Mouse (Mus musculus): ENCODE measurements around the gene Mcrip1. TPM values are rescaled to one million over a fixed set of nuclear protein-coding genes. Genes with fewer than 3 reads are reported as not detected.
A peak's percentile ranks its signal among the peaks of the same experiment; 100 is the strongest.

Gene Mcrip1
- polyA plus RNA-seq, 1 experiment from 2014 or later = 236 TPM

DNA sequence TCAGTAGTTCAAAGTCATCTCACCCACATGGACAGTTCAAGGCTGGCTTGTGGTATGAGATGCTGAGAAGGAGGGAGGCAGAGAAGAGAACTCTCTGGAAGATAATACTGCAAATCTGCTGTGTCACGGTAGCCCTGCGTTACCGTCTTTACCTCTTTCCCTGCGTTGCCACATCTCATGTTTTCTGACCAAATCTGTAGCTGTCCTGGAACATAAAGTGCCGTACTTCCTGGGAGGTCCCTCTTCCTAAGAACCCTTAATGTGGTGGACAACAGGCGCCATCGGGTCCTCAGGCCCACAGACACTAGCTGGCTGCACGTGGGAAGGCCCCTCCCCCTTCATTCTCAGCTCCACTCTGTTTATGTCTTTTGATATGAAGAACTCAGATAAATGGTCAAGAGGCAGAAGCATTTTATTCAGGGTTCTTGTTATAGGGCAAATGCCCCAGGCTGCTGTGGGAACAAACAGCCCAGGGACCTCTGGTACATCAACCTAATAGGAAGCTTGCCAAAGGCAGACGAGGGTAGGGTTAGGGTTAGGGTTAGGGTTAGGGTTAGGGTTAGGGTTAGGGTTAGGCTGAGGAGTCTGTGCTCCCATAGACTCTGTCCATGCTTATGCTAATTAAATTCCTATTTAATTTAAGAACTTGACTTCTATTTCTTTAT lies 21.7 kb downstream of the Mcrip1 start:
- ATAC-seq (ENCODE audit: low FRiP score, low TSS enrichment) = no peak
- no peak overlapping the region for H3K27ac ChIP-seq (ENCODE audit: low read depth, low read length)
- 79% methylated on average over 9 of the region's 9 CpGs for WGBS
- no peak overlapping the region for H3K4me2 ChIP-seq (replicated peaks; ENCODE audit: low read depth, low read length)
- 0 out of 2 replicates have a peak, but pooled peaks cover 8% of the 10 kb centered on the region for H3K4me1 ChIP-seq (ENCODE audit: control insufficient read depth, insufficient read depth, low read length)
- H3K9ac ChIP-seq (ENCODE audit: low read depth, low read length) = no peak overlapping the region
- no peaks in the 10 kb centered on the region for H3K9me3 ChIP-seq (ENCODE audit: control insufficient read depth, low read length)
- no peaks in the 10 kb centered on the region for H3K36me3 ChIP-seq (ENCODE audit: control insufficient read depth, insufficient read depth, low read length)
- H3K27me3 ChIP-seq (ENCODE audit: control insufficient read depth, insufficient read depth, low read length) = peaks cover 42% of the 10 kb centered on the region
- no peak overlapping the region for H3K4me3 ChIP-seq (ENCODE audit: low read length)

DNA sequence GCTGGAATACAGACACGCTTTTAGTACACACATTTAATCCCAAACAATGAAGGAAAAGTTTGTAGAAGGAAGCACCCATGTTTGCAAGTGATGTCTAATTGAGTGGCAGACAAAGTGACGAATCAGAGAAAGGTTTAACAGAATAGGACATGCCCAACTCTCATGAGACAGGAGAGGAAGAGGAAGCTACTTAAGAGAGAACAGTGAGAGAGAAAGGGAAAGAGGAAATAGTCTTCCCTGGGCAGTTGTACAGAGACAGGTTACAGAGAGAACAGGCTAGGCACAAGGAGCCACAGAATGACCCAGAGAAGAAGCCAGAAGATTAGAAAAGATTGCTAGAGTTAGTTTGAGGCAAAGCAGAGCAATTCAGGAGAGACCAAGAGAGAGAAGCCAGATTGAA lies 23.6 kb downstream of the Mcrip1 start:
- Histone ChIP-seq H3K4me3 (ENCODE audit: low read length) (no peak overlapping the region), H3K9me3 (ENCODE audit: control insufficient read depth, low read length) (no peaks in the 10 kb centered on the region), H3K4me2 (replicated peaks; ENCODE audit: low read depth, low read length) (no peak overlapping the region), H3K9ac (ENCODE audit: low read depth, low read length) (no peak overlapping the region), H3K27me3 (ENCODE audit: control insufficient read depth, insufficient read depth, low read length) (peaks cover 24% of the 10 kb centered on the region), H3K4me1 (ENCODE audit: control insufficient read depth, insufficient read depth, low read length) (0 out of 2 replicates have a peak, but pooled peaks cover 6% of the 10 kb centered on the region), H3K27ac (ENCODE audit: low read depth, low read length) (no peak overlapping the region), H3K36me3 (ENCODE audit: control insufficient read depth, insufficient read depth, low read length) (no peaks in the 10 kb centered on the region)
- ATAC-seq (ENCODE audit: low FRiP score, low TSS enrichment) = no peak
- WGBS = 78% methylated on average over 2 of the region's 2 CpGs

DNA sequence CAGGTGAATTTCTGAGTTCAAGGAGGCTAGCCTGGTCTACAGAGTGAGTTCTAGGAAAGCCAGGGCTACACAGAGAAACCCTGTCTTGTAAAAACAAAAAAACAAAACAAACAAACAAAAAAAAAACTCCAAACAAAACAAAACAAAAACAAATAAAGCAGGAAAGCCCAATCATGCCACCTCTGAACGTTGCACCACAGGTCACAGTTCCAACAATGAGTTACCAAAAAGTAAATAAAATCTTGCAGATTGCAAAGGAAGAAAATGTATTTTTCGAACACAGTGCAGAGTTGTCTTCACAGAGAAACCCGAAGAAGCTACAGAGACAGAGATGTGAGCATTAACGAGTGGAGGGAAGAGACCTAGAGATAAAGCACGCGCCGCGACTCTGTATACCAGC lies 26.9 kb downstream of the Mcrip1 start:
- Histone ChIP-seq H3K4me2 (replicated peaks; ENCODE audit: low read depth, low read length) (no peak overlapping the region), H3K27ac (ENCODE audit: low read depth, low read length) (no peak overlapping the region), H3K36me3 (ENCODE audit: control insufficient read depth, insufficient read depth, low read length) (no peaks in the 10 kb centered on the region), H3K9me3 (ENCODE audit: control insufficient read depth, low read length) (no peaks in the 10 kb centered on the region), H3K9ac (ENCODE audit: low read depth, low read length) (no peak overlapping the region), H3K4me3 (ENCODE audit: low read length) (no peak overlapping the region), H3K4me1 (ENCODE audit: control insufficient read depth, insufficient read depth, low read length) (no peaks in the 10 kb centered on the region), H3K27me3 (ENCODE audit: control insufficient read depth, insufficient read depth, low read length) (no peaks in the 10 kb centered on the region; the same call in 1 of the 2 replicates)
- ATAC-seq (ENCODE audit: low FRiP score, low TSS enrichment) = no peak
- 89% methylated on average over 8 of the region's 8 CpGs for WGBS

DNA sequence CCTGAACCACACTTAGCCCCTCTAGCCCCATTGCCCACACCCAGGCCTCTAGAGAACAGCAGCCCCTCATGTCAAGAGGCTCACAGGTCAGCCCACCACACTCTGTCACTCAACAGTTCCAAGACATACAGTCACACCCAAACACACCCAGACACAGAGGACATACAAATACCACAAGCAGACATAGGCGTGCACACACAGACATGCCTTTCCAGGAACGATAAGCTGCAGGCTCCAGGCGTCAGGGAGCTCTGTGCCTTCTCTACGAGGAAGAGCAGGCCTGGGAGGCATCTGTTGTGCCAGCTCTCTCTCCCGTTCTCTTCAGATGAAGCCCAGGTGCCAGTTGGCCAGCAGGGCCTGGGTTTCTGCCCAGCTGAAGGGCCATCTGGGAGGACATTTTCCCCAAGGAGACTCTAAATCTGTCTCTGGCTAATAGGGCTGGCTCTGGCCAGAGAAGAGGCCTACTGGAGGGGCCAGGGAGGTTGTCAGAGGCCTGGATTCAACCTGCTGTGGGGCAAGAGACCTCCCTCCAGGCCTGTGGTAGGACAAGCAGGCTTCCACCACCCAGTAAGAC lies 28.5 kb downstream of the Mcrip1 start:
- no peak overlapping the region for H3K4me3 ChIP-seq (ENCODE audit: low read length)
- no peaks in the 10 kb centered on the region for H3K36me3 ChIP-seq (ENCODE audit: control insufficient read depth, insufficient read depth, low read length)
- WGBS = 78% methylated on average over 5 of the region's 5 CpGs
- no peaks in the 10 kb centered on the region for H3K9me3 ChIP-seq (ENCODE audit: control insufficient read depth, low read length)
- H3K4me1 ChIP-seq (ENCODE audit: control insufficient read depth, insufficient read depth, low read length) = no peaks in the 10 kb centered on the region
- H3K9ac ChIP-seq (ENCODE audit: low read depth, low read length) = no peak overlapping the region
- no peak overlapping the region for H3K4me2 ChIP-seq (replicated peaks; ENCODE audit: low read depth, low read length)
- no peak overlapping the region for H3K27ac ChIP-seq (ENCODE audit: low read depth, low read length)
- no peak for ATAC-seq (ENCODE audit: low FRiP score, low TSS enrichment)
- no peaks in the 10 kb centered on the region for H3K27me3 ChIP-seq (ENCODE audit: control insufficient read depth, insufficient read depth, low read length)

DNA sequence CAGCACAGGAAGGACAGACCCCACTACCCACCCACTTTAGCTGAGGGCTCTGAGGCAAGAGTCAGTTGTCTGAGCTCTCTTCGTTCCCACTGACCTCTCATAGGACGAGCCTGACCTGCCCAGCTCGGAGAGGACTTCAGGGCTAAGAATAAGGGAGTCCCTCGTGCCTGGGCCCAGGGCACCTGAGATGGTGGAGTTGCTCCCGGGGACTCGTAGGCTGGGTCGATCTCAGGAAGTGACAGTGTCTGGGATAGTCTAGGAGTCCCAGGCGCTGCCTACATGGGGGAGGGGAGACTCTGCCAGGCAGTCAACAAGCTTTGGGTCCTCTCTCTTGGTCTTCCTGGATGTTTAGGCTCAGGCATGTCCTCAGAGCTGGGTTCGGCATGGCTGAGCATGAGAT lies 29.0 kb downstream of the Mcrip1 start:
- Histone ChIP-seq H3K4me2 (replicated peaks; ENCODE audit: low read depth, low read length) (no peak overlapping the region), H3K4me1 (ENCODE audit: control insufficient read depth, insufficient read depth, low read length) (no peaks in the 10 kb centered on the region), H3K9me3 (ENCODE audit: control insufficient read depth, low read length) (no peaks in the 10 kb centered on the region), H3K4me3 (ENCODE audit: low read length) (no peak overlapping the region), H3K27ac (ENCODE audit: low read depth, low read length) (no peak overlapping the region), H3K9ac (ENCODE audit: low read depth, low read length) (no peak overlapping the region), H3K27me3 (ENCODE audit: control insufficient read depth, insufficient read depth, low read length) (no peaks in the 10 kb centered on the region), H3K36me3 (ENCODE audit: control insufficient read depth, insufficient read depth, low read length) (no peaks in the 10 kb centered on the region)
- 72% methylated on average over 9 of the region's 9 CpGs for WGBS
- ATAC-seq (ENCODE audit: low FRiP score, low TSS enrichment) = no peak

DNA sequence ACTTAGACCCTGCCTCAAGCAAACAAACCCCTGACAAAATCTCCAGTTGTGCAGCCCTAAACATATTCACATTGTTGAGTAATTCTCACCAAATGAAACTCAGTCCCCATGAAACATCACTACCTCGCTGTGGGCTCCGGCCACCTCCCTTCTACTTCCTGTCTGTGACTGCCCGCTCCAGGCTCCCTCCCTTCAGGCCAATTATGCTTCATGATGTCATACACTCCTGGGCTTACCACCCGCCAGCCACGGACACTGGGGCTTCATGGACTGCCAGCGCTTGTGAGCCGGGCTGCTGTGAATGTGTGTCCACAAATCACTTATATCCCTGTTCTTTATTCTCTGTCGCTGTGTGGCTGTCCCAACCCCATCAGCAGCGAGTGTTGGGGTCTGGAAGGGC lies 29.8 kb downstream of the Mcrip1 start:
- Histone ChIP-seq H3K4me3 (ENCODE audit: low read length) (no peak overlapping the region), H3K9me3 (ENCODE audit: control insufficient read depth, low read length) (no peaks in the 10 kb centered on the region), H3K4me1 (ENCODE audit: control insufficient read depth, insufficient read depth, low read length) (no peaks in the 10 kb centered on the region), H3K36me3 (ENCODE audit: control insufficient read depth, insufficient read depth, low read length) (no peaks in the 10 kb centered on the region), H3K4me2 (replicated peaks; ENCODE audit: low read depth, low read length) (no peak overlapping the region; the same call in 1 of the 2 replicates), H3K27me3 (ENCODE audit: control insufficient read depth, insufficient read depth, low read length) (no peaks in the 10 kb centered on the region), H3K27ac (ENCODE audit: low read depth, low read length) (no peak overlapping the region), H3K9ac (ENCODE audit: low read depth, low read length) (no peak overlapping the region; the same call in 1 of the 2 replicates)
- 34% methylated on average over 9 of the region's 9 CpGs for WGBS
- ATAC-seq (ENCODE audit: low FRiP score, low TSS enrichment) = peak; percentile 15; the same call in 1 of the 2 replicates

DNA sequence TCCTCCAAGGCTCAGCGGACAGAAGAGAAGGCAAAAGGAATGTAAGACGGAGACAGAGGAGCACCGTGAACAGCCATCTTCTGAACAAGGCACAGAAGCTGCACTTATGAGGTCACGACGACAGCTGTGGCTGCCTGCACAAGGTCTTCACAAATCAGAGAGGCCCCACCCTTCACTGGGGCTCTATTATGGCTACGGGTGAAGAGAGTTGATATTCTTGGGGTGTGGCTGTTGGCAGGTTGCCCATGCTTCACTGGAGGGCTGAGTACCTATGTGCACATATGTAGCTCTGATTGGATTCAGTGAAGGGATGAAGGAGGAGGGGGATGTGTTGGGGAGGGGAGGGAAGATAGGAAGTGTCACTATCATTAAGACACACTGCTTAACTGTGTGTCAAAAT lies 31.0 kb downstream of the Mcrip1 start:
- no peak for ATAC-seq (ENCODE audit: low FRiP score, low TSS enrichment)
- Histone ChIP-seq H3K4me3 (ENCODE audit: low read length) (no peak overlapping the region), H3K27me3 (ENCODE audit: control insufficient read depth, insufficient read depth, low read length) (no peaks in the 10 kb centered on the region), H3K36me3 (ENCODE audit: control insufficient read depth, insufficient read depth, low read length) (no peaks in the 10 kb centered on the region), H3K4me2 (replicated peaks; ENCODE audit: low read depth, low read length) (no peak overlapping the region), H3K9ac (ENCODE audit: low read depth, low read length) (no peak overlapping the region), H3K9me3 (ENCODE audit: control insufficient read depth, low read length) (no peaks in the 10 kb centered on the region), H3K27ac (ENCODE audit: low read depth, low read length) (no peak overlapping the region), H3K4me1 (ENCODE audit: control insufficient read depth, insufficient read depth, low read length) (no peaks in the 10 kb centered on the region)
- WGBS = 70% methylated on average over 6 of the region's 6 CpGs

DNA sequence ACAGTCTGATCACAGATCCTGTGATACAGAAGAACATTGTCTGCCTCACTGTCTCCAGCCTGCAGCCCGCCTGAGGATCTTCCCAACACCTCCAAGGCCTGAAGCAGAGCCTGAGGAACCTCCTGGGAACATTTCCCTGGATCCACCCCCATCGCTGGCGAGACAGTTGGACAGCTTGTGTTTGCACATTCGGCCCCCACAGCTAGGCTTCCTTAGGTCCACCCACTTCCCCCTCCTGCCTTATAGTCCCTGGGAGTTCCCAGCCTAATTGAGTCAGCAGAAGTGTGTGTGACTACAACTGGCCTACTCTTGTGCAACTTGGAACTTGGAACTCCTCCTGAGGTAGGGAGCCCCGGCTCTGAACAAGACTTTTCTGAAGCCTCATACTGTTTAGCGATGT lies 31.5 kb downstream of the Mcrip1 start:
- Histone ChIP-seq H3K4me3 (ENCODE audit: low read length) (no peak overlapping the region), H3K9ac (ENCODE audit: low read depth, low read length) (no peak overlapping the region), H3K27me3 (ENCODE audit: control insufficient read depth, insufficient read depth, low read length) (no peaks in the 10 kb centered on the region), H3K4me1 (ENCODE audit: control insufficient read depth, insufficient read depth, low read length) (no peaks in the 10 kb centered on the region), H3K4me2 (replicated peaks; ENCODE audit: low read depth, low read length) (no peak overlapping the region), H3K36me3 (ENCODE audit: control insufficient read depth, insufficient read depth, low read length) (no peaks in the 10 kb centered on the region), H3K9me3 (ENCODE audit: control insufficient read depth, low read length) (no peaks in the 10 kb centered on the region), H3K27ac (ENCODE audit: low read depth, low read length) (no peak overlapping the region)
- 54% methylated on average over 6 of the region's 6 CpGs for WGBS
- no peak for ATAC-seq (ENCODE audit: low FRiP score, low TSS enrichment)

DNA sequence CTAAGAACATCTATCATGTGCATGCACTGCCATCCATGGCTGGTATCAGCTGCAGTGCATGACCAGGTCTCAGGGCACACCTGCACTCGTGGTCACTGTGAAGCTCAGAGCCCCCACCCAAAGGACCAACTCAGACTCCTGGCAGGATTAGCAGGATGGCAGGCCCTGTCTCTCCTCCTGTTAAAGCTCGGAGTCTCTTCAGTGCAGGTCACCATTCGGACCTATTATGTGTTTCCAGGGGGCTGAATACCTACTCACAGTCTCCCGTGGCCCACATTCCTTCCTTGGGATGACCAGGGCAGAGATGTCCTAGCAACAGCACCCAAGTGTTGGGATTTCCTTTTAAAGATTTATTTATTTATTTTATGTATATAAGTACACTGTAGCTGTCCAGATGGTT lies 32.4 kb downstream of the Mcrip1 start:
- Histone ChIP-seq H3K4me2 (replicated peaks; ENCODE audit: low read depth, low read length) (no peak overlapping the region), H3K36me3 (ENCODE audit: control insufficient read depth, insufficient read depth, low read length) (no peaks in the 10 kb centered on the region), H3K27me3 (ENCODE audit: control insufficient read depth, insufficient read depth, low read length) (no peaks in the 10 kb centered on the region), H3K9ac (ENCODE audit: low read depth, low read length) (no peak overlapping the region), H3K9me3 (ENCODE audit: control insufficient read depth, low read length) (no peaks in the 10 kb centered on the region), H3K4me3 (ENCODE audit: low read length) (no peak overlapping the region), H3K4me1 (ENCODE audit: control insufficient read depth, insufficient read depth, low read length) (no peaks in the 10 kb centered on the region), H3K27ac (ENCODE audit: low read depth, low read length) (no peak overlapping the region)
- 85% methylated on average over 4 of the region's 4 CpGs for WGBS
- ATAC-seq (ENCODE audit: low FRiP score, low TSS enrichment) = no peak

Data from kidney, embryonic 14.5 days (tissue).